In genomic region chr12:106527699-106528434, GRCm38 (mm10) we compare ENCODE assay signal across 8 mouse cellular contexts.
A peak's percentile ranks its signal among the peaks of the same experiment; 100 is the strongest.
DNase-seq lines count a peak whose midpoint lies in the region; ATAC-seq and TF ChIP-seq lines count a peak whose summit lies in the region.

No protein-coding gene starts in this region.

- H3K4me3 ChIP-seq in kidney, postnatal 0 days (replicated peaks; ENCODE audit: low read depth, low read length), result no peak overlapping the region
- no peak overlapping the region for H3K4me3 ChIP-seq in kidney, adult 2 months (ENCODE audit: insufficient read depth, low read depth, low read length)
- no peak overlapping the region for H3K4me3 ChIP-seq in forebrain, postnatal 0 days (ENCODE audit: low read depth, low read length)
- H3K4me3 ChIP-seq in midbrain, postnatal 0 days (ENCODE audit: low read depth, low read length), result no peak overlapping the region

- no peak for TF ChIP-seq POLR2A in kidney, adult 2 months (IDR thresholded peaks at IDR 0.05; ENCODE audit: low read depth, low read length)

- H3K4me2 ChIP-seq in kidney, postnatal 0 days (ENCODE audit: low read length), result no peak overlapping the region
- H3K4me2 ChIP-seq in forebrain, postnatal 0 days (ENCODE audit: low read depth), result peak overlapping the region; percentile 3; the same call in 1 of the 2 replicates
- peak overlapping the region; percentile 33 for H3K4me2 ChIP-seq in midbrain, postnatal 0 days (ENCODE audit: low read depth, low read length, poor library complexity, severe bottlenecking)

- DNase-seq in kidney, postnatal 0 days (ENCODE audit: low spot score), result peak; percentile 24
- no peak for DNase-seq in kidney, adult 2 months
- DNase-seq in embryo, embryonic 11 days, result peak; percentile 76
- peak; percentile 64 for DNase-seq in forebrain, postnatal 0 days
- DNase-seq in midbrain, postnatal 0 days (ENCODE audit: low spot score), result peak; percentile 36
- DNase-seq in adrenal gland, adult 18-20 months (ENCODE audit: low spot score in 2 of 2), result no peak
- DNase-seq in layer of hippocampus, adult 8-10 months (ENCODE audit: low spot score in 2 of 2), result no peak
- no peak for DNase-seq in urinary bladder, postnatal 36 days (ENCODE audit: low spot score in 2 of 2)

- WGBS in kidney, postnatal 0 days, result 6% methylated on average over 20 of the region's 20 CpGs
- WGBS in kidney, adult 2 months, result 5% methylated on average over 20 of the region's 20 CpGs
- WGBS in forebrain, postnatal 0 days, result 6% methylated on average over 20 of the region's 20 CpGs
- WGBS in midbrain, postnatal 0 days, result 8% methylated on average over 20 of the region's 20 CpGs

- no peak overlapping the region for H3K9ac ChIP-seq in kidney, postnatal 0 days (ENCODE audit: low read depth, low read length)
- H3K9ac ChIP-seq in forebrain, postnatal 0 days, result no peak overlapping the region
- no peak overlapping the region for H3K9ac ChIP-seq in midbrain, postnatal 0 days (replicated peaks; ENCODE audit: low read length, poor library complexity, severe bottlenecking)

- H3K36me3 ChIP-seq in kidney, postnatal 0 days (ENCODE audit: insufficient read depth, low read length), result no peaks in the 10 kb centered on the region
- no peaks in the 10 kb centered on the region for H3K36me3 ChIP-seq in kidney, adult 2 months (ENCODE audit: control insufficient read depth, insufficient read depth, low read length)
- H3K36me3 ChIP-seq in forebrain, postnatal 0 days (ENCODE audit: insufficient read depth), result no peaks in the 10 kb centered on the region
- H3K36me3 ChIP-seq in midbrain, postnatal 0 days (ENCODE audit: insufficient read depth, low read length), result no peaks in the 10 kb centered on the region

- no peaks in the 10 kb centered on the region for H3K4me1 ChIP-seq in kidney, postnatal 0 days (replicated peaks; ENCODE audit: insufficient read depth, low read length)
- H3K4me1 ChIP-seq in kidney, adult 2 months (ENCODE audit: control insufficient read depth, insufficient read depth, low read length), result no peaks in the 10 kb centered on the region
- no peaks in the 10 kb centered on the region for H3K4me1 ChIP-seq in forebrain, postnatal 0 days (ENCODE audit: insufficient read depth)
- H3K4me1 ChIP-seq in midbrain, postnatal 0 days (ENCODE audit: insufficient read depth, low read length), result peaks cover 7% of the 10 kb centered on the region

- no peak for TF ChIP-seq CTCF in kidney, postnatal 0 days (IDR thresholded peaks at IDR 0.05; ENCODE audit: low read depth)
- TF ChIP-seq CTCF in kidney, adult 2 months (conservative IDR thresholded peaks at IDR 0.05; ENCODE audit: insufficient read depth, insufficient read length, low read depth, low read length), result no peak
- TF ChIP-seq CTCF in forebrain, postnatal 0 days (IDR thresholded peaks at IDR 0.05; ENCODE audit: low read depth), result no peak
- TF ChIP-seq CTCF in midbrain, postnatal 0 days (IDR thresholded peaks at IDR 0.05), result no peak

- no peaks in the 10 kb centered on the region for H3K27me3 ChIP-seq in kidney, postnatal 0 days (ENCODE audit: insufficient read depth, low read length)
- no peaks in the 10 kb centered on the region for H3K27me3 ChIP-seq in kidney, adult 2 months (replicated peaks; ENCODE audit: control insufficient read depth, insufficient read depth, low read length)
- H3K27me3 ChIP-seq in forebrain, postnatal 0 days (ENCODE audit: insufficient read depth, low read length), result no peaks in the 10 kb centered on the region
- no peaks in the 10 kb centered on the region for H3K27me3 ChIP-seq in midbrain, postnatal 0 days (ENCODE audit: insufficient read depth, low read length)

- no peak overlapping the region for H3K27ac ChIP-seq in kidney, postnatal 0 days
- H3K27ac ChIP-seq in kidney, adult 2 months (ENCODE audit: insufficient read depth, low read depth, low read length), result no peak overlapping the region
- peak overlapping the region; percentile 57; the same call in 1 of the 2 replicates for H3K27ac ChIP-seq in forebrain, postnatal 0 days (ENCODE audit: low read depth, low read length)
- H3K27ac ChIP-seq in midbrain, postnatal 0 days (ENCODE audit: low read depth, low read length), result 0 out of 2 replicates have a peak overlapping the region, but pooled peaks have one; percentile 32

- H3K9me3 ChIP-seq in kidney, postnatal 0 days (replicated peaks; ENCODE audit: low read length), result no peaks in the 10 kb centered on the region
- no peaks in the 10 kb centered on the region for H3K9me3 ChIP-seq in forebrain, postnatal 0 days (ENCODE audit: low read length)
- H3K9me3 ChIP-seq in midbrain, postnatal 0 days (ENCODE audit: low read length), result no peaks in the 10 kb centered on the region

- no peak for ATAC-seq in kidney, postnatal 0 days (replicated peaks; ENCODE audit: low FRiP score, low read depth)
- ATAC-seq in forebrain, postnatal 0 days, result peak; percentile 44
- ATAC-seq in midbrain, postnatal 0 days (ENCODE audit: low FRiP score), result 0 out of 2 replicates have a peak, but pooled peaks have one; percentile 23

Comparison
In these comparisons a context has a peak if more than half of its experiments do, and no peak if none do; other contexts are left out.
1. DNase-seq: peak in kidney, postnatal 0 days (single experiment), embryo, embryonic 11 days (single experiment), forebrain, postnatal 0 days (single experiment) and midbrain, postnatal 0 days (single experiment); none in kidney, adult 2 months (single experiment), adrenal gland, adult 18-20 months (0 of 2), layer of hippocampus, adult 8-10 months (0 of 2) and urinary bladder, postnatal 36 days (0 of 2).
2. H3K27ac ChIP-seq: peak in forebrain, postnatal 0 days (single experiment) and midbrain, postnatal 0 days (single experiment); none in kidney, postnatal 0 days (single experiment) and kidney, adult 2 months (single experiment).